Mouse (Mus musculus) erythroblast, embryonic 14.5 days (primary cell): ENCODE data around the gene Polr2a.

ENCODE experiments used
- GATA1 ChIP-seq: IDR thresholded peaks from 2 replicates; pipeline ENCODE4 v1.6.1; 2012; ENCODE audit warnings: low read length, inconsistent platforms, mixed read lengths
- TAL1 ChIP-seq: IDR thresholded peaks from 3 replicates; pipeline ENCODE4 v1.6.1; 2012; ENCODE audit warnings: low read length, inconsistent platforms, mixed read lengths

GRCm38 (mm10) chr11:69703814-69704612 lies 54.4 kb downstream of the Polr2a start:
- TF ChIP-seq GATA1 (no peak), TAL1 (no peak)
